Mouse (Mus musculus) hindbrain, embryonic 13.5 days (tissue): Measurements from ENCODE around the gene Sirt4. TPM values are rescaled to one million over a fixed set of nuclear protein-coding genes. Genes with fewer than 3 reads are reported as not detected.
"Not testable (repeated sequence)": the region's sequence is repeated elsewhere in the genome, so short reads cannot be mapped to it uniquely, and the experiment has no call there.

ENCODE experiments used
- ATAC-seq: fragments of 200-750 bp; cut with Nextera tagmentation; 2 replicates; pipeline ENCODE4 v1.8.0; 2017; ENCODE audit warnings: moderate TSS enrichment; ENCODE audit not compliant: low FRiP score
- H3K27ac ChIP-seq: fragments of 300-500 bp; sonication (generic); 2 replicates; pipeline ENCODE4 v1.5.1; 2015; ENCODE audit warnings: inconsistent platforms, mild to moderate bottlenecking, moderate library complexity
- H3K27me3 ChIP-seq: fragments of 300-500 bp; sonication (generic); 2 replicates; pipeline ENCODE4 v1.6.1; 2015; ENCODE audit warnings: mild to moderate bottlenecking, inconsistent platforms
- H3K36me3 ChIP-seq: fragments of 300-500 bp; sonication (generic); 2 replicates; pipeline ENCODE4 v1.6.1; 2015; ENCODE audit warnings: mild to moderate bottlenecking, inconsistent platforms
- H3K4me1 ChIP-seq: fragments of 300-500 bp; sonication (generic); replicated peaks from 2 replicates; pipeline ENCODE4 v1.6.1; 2015; ENCODE audit warnings: inconsistent platforms
- H3K4me2 ChIP-seq: fragments of 300-500 bp; sonication (generic); 2 replicates; pipeline ENCODE4 v1.6.1; 2015; ENCODE audit warnings: inconsistent platforms, mild to moderate bottlenecking, moderate library complexity
- H3K4me3 ChIP-seq: fragments of 300-500 bp; sonication (generic); 2 replicates; pipeline ENCODE4 v1.5.1; 2015; ENCODE audit warnings: mild to moderate bottlenecking, inconsistent platforms
- H3K9ac ChIP-seq: fragments of 300-500 bp; sonication (generic); 2 replicates; pipeline ENCODE4 v1.6.1; 2015; ENCODE audit warnings: mild to moderate bottlenecking, inconsistent platforms
- H3K9me3 ChIP-seq: fragments of 300-500 bp; sonication (generic); 2 replicates; pipeline ENCODE4 v1.6.1; 2016; ENCODE audit warnings: inconsistent platforms
- WGBS: fragments of 180-500 bp; shearing (Covaris S2); methylation state at CpG from one replicate; pipeline ENCODE4 v1.1.7; 2015; 5-methylcytosine and 5-hydroxymethylcytosine counted together
- polyA plus RNA-seq: library from polyadenylated mRNA; unstranded; fragments of >200 nt; fragmentation: Nextera tagmentation; extraction: Ambion mirVana; gene quantifications from 2 replicates; pipeline ENCODE4 v1.2.1, GENCODE M21; 2015

Gene Sirt4
- polyA plus RNA-seq, 1 experiment from 2014 or later = 30.0 TPM

DNA sequence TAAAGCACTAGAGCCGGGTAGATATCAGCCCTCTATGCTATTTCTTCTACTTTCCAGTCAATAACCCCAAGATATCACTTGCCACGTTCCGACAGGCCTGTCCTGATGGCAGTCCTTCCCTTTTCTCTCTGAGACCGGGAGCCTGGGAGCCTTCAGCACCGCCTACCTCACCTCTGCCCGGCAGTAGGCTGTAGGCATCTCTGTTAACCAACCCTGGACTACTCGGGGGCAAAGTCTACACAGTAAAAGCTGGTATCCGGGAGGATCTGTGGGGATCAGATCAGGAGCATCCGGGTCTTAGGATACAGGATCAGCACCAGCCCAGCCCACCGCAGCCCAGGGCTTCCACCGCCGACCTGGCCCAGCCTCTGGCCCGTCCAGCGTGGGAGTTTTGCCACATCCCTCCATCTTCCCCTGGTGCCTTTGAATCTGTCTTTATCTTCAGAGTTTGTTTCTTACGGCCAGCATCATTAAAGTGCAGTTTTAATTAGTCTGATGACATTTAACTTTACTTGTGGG lies 38.5 kb upstream of the Sirt4 start:
- peak overlapping the region; percentile 62; the same call in 1 of the 2 replicates for H3K27ac ChIP-seq
- no peak overlapping the region for H3K4me3 ChIP-seq
- WGBS = 74% methylated on average over 15 of the region's 15 CpGs
- H3K4me2 ChIP-seq = no peak overlapping the region
- H3K9ac ChIP-seq = peak overlapping the region; percentile 35; the same call in 1 of the 2 replicates
- H3K4me1 ChIP-seq = peaks cover 23% of the 10 kb centered on the region
- no peak for ATAC-seq
- H3K27me3 ChIP-seq = no peaks in the 10 kb centered on the region
- H3K9me3 ChIP-seq = no peaks in the 10 kb centered on the region
- H3K36me3 ChIP-seq = peaks cover 3% of the 10 kb centered on the region; the same call in 1 of the 2 replicates

DNA sequence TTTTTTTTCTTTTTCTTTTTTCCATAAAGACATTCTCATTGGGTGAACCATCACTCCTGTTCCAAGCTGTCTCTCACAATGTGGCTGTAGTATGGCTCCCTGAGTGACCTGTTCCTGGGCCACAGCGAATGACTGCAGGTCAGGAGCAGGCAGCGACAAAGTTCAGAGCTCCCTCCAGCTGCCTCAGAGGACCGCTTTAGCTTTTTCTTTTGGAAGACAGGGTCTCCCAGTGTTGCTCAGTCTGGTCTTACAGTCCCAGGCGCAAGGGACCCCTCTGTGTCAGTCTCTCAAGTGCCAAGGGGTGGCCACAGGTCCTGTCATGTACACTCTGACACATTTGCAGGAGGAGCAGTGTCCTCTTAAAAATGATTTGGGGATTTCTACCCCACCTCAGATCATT lies 38.0 kb upstream of the Sirt4 start:
- Histone ChIP-seq H3K4me1 (peaks cover 23% of the 10 kb centered on the region), H3K9ac (peak overlapping the region; percentile 35; the same call in 1 of the 2 replicates), H3K4me2 (no peak overlapping the region), H3K4me3 (no peak overlapping the region), H3K27me3 (no peaks in the 10 kb centered on the region), H3K27ac (peak overlapping the region; percentile 62; the same call in 1 of the 2 replicates), H3K36me3 (peaks cover 4% of the 10 kb centered on the region), H3K9me3 (no peaks in the 10 kb centered on the region)
- WGBS = 86% methylated on average over 4 of the region's 4 CpGs
- ATAC-seq = no peak

DNA sequence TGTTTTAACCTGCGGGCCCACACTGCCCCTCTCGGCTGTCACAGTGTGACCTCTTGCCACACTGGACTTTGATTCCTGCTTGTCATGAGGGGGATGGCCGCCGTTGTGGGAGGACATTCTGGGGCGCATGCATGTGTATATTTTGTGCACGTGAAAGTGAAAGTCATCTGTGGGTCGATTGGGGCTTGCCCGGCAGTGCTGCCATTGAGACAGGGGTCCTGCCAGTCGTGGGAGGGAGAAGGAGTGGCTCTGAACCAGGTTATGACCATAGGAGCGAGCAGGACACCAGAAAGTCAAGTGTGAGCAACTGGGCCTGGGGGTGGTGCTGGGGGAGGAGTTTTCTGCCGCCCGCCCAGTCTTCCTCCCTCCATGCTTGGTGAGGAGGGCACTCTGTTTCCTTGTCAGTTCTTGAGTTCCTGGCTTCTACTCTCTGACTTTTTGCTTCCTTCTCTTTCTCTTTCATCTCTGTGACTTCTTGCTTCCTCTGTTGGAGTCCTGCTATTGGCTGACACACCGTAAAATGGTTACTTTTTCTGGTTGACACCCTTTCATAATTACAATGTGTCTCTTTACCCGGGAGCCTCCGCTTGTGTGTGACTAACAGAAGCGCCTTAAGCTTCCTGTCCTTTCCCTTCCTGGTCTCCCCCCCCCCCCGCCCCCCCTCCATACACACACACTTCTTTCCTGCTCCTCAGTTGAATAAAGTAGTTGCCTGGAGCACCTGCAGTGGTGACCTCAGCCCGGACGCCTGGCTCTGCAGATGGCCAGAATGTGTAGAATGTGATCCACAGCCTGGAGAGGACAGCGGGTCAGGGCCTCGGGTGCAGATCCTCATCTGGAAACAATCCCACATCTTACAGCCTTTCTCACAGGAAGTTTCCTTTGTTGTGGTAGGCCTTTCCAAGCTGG lies 37.3 kb upstream of the Sirt4 start:
- peaks cover 23% of the 10 kb centered on the region for H3K4me1 ChIP-seq
- H3K9me3 ChIP-seq = no peaks in the 10 kb centered on the region
- no peak for ATAC-seq
- H3K4me3 ChIP-seq = no peak overlapping the region
- H3K9ac ChIP-seq = no peak overlapping the region
- WGBS = 68% methylated on average over 21 of the region's 21 CpGs
- H3K27ac ChIP-seq = peak overlapping the region; percentile 8; the same call in 1 of the 2 replicates
- H3K4me2 ChIP-seq = no peak overlapping the region
- peaks cover 6% of the 10 kb centered on the region for H3K36me3 ChIP-seq
- no peaks in the 10 kb centered on the region for H3K27me3 ChIP-seq

DNA sequence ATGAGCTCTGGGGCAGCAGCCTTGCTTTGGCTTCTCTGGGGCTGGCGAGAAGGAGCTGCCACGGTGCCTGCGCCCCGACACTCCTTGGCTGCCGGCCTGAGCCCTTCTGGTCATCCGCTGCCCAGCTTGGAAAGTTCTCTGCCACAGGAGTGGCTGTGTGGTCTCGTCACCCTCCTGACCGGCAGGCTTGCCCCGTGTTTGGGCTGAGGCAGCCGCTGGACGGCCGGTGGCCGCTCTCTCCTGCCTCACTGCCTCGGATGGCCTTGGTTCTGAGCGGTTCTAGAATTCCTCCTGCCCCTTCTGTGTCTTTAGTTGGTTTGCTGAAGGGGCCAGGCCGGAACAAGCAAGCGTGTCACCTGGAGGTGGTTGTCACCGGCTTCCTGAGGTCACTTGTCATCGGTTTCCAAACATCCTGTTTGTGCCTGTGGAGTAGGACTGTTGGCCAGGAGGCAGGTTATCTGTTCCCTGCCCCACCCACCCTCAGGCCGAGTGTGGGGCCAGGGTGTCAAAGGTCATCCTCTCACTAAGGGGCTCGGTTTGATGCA lies 35.9 kb upstream of the Sirt4 start:
- Histone ChIP-seq H3K4me1 (peaks cover 22% of the 10 kb centered on the region), H3K9ac (no peak overlapping the region), H3K27ac (peak overlapping the region; percentile 52; the same call in 1 of the 2 replicates), H3K36me3 (peaks cover 13% of the 10 kb centered on the region), H3K9me3 (no peaks in the 10 kb centered on the region), H3K27me3 (no peaks in the 10 kb centered on the region), H3K4me2 (no peak overlapping the region), H3K4me3 (no peak overlapping the region)
- WGBS = 77% methylated on average over 21 of the region's 21 CpGs
- no peak for ATAC-seq

DNA sequence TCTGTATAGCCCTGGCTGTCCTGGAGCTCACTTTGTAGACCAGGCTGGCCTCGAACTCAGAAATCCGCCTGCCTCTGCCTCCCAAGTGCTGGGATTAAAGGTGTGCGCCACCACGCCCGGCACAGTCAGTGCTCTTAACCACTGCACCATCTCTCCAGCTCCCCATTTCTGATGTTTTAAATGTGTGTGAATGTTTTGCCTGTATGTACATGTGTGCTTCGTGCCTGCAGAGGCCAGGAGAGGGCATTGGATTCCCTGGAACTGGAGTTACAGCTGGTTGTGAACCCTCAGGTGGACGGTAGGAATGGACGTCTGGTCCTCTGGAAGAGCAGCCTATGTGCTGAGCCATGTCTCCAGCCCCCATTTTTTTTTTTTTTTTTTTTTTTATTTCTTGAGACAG lies 33.7 kb upstream of the Sirt4 start:
- H3K36me3 ChIP-seq = peaks cover 13% of the 10 kb centered on the region
- not testable (repeated sequence) for ATAC-seq, H3K9me3 ChIP-seq, H3K4me3 ChIP-seq, H3K4me2 ChIP-seq, H3K27me3 ChIP-seq, H3K9ac ChIP-seq, H3K27ac ChIP-seq
- peaks cover 18% of the 10 kb centered on the region for H3K4me1 ChIP-seq
- 93% methylated on average over 6 of the region's 8 CpGs for WGBS

DNA sequence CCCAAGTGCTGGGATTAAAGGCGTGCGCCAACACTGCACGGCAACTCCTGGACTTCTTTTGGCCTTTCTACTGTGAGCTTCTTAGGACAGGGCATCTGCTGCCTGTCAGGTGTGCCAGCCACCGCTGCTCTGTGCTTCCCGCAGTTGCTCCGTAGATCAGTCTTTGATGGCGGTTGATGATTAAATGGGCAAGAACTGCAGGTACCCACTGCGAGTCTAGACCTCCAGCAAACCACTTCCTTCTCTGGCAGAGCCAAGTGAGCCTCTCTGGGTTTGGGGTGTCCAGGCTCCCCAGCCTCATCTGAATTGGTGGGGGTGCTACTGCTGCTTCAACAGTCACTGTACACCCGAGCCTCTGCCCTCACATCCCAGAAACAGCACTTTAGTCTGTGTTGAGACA lies 33.0 kb upstream of the Sirt4 start:
- H3K27me3 ChIP-seq = no peaks in the 10 kb centered on the region
- H3K9ac ChIP-seq = no peak overlapping the region
- H3K4me3 ChIP-seq = no peak overlapping the region
- WGBS = 96% methylated on average over 9 of the region's 9 CpGs
- no peak for ATAC-seq
- no peak overlapping the region for H3K27ac ChIP-seq
- H3K9me3 ChIP-seq = no peaks in the 10 kb centered on the region
- H3K4me2 ChIP-seq = no peak overlapping the region
- H3K36me3 ChIP-seq = peaks cover 13% of the 10 kb centered on the region
- H3K4me1 ChIP-seq = peaks cover 18% of the 10 kb centered on the region

DNA sequence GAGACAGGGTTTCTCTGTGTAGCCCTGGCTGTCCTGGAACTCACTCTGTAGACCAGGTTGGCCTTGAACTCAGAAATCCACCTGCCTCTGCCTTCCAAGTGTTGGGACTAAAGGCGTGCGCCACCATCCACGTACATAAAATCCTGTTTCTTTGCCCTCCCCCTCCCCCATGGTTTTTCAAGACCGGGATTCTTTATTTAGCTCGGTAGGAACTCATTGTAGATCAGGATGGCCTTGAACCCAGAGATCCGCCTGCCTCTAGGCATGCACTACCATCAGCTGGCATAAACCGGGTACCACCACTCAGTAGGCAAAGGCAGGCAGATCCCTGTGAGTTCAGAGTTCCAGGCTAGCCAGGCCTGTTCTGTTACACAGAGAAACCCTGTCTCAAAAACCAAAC lies 32.4 kb upstream of the Sirt4 start:
- Histone ChIP-seq H3K4me2 (no peak overlapping the region), H3K9me3 (no peaks in the 10 kb centered on the region), H3K36me3 (peaks cover 13% of the 10 kb centered on the region), H3K27me3 (no peaks in the 10 kb centered on the region), H3K27ac (no peak overlapping the region), H3K4me3 (no peak overlapping the region), H3K4me1 (peaks cover 18% of the 10 kb centered on the region), H3K9ac (no peak overlapping the region)
- no peak for ATAC-seq
- 92% methylated on average over 7 of the region's 7 CpGs for WGBS

DNA sequence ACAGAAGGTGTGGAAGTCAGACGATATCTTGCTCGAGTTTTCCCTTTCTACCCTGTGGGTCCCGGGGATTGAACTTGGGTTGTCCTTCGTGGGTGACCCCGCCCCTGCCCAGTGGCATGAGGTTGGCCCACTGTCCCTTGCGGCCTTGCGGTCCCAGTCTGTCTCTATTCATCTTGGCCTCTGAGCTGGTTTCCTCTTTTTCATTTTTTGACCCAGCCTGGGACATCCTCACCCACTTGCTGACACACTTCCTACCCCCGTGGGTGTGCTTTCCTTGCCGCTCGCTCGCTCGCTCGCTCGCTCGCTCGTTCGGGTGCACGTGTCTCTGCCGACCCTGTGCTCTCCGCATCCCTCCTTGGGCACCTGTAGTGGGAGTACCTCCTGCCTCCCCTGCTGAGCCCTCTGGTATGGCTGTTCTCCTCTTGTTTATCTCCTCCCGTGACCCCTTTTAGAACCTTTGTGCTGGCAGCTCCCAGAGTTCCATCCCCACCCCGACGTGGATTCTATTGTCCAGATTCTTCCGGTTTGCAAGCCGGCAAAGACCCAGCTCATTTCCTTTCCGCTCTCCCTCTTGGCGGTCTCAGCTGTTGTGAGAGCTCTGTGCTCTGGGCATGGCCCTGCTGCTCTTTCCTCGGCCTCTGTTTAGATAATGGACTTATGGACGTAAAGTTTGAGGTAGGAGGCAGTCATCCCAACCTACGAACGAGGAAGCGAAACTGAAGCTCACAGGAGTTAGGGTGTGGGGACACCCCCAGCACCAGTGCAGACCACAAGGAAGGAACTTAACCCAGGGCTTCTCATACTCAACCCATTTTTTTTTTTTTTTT lies 31.8 kb upstream of the Sirt4 start:
- Histone ChIP-seq H3K4me2 (no peak overlapping the region), H3K27ac (0 out of 2 replicates have a peak overlapping the region, but pooled peaks have one; percentile 18), H3K36me3 (peaks cover 13% of the 10 kb centered on the region), H3K27me3 (no peaks in the 10 kb centered on the region), H3K9ac (no peak overlapping the region), H3K9me3 (no peaks in the 10 kb centered on the region), H3K4me1 (peaks cover 18% of the 10 kb centered on the region), H3K4me3 (no peak overlapping the region)
- no peak for ATAC-seq
- WGBS = 78% methylated on average over 32 of the region's 32 CpGs

DNA sequence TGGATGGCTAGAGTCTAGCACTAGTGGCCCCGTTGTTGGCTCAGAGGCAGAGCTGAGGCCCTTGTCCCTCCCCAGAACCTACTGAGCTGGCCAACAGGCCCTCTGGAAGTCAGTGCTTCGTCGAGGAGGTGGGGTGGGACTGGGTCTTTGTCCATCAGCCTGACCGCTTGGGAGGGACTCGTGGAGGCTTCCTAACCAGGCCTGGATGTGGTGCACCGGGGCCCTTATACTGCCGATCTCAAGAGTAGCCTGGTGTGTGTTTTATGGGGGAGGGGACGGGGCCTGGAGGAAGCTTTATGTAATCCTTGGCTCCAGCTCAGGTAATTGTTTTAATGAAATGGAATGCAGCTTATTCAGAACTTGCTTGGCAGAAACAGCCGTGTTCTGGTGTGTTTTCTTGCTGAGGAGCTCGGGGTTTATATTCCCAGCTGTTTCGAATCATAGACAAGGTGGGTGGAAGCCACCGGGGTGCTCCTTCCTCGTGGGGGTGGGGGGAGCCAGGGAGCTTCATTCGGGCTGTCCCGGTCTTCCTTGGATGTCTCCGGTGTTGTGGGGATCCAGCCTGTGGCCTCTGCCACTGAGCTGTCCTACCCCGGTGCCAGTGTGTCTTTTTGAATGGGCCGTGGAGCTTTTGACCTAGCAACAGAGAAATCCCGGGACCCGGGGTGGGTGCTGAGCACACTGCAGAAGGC lies 30.5 kb upstream of the Sirt4 start:
- Histone ChIP-seq H3K36me3 (peaks cover 10% of the 10 kb centered on the region), H3K4me3 (no peak overlapping the region), H3K27ac (peak overlapping the region; percentile 73), H3K9me3 (no peaks in the 10 kb centered on the region), H3K9ac (0 out of 2 replicates have a peak overlapping the region, but pooled peaks have one; percentile 39), H3K4me1 (peaks cover 17% of the 10 kb centered on the region), H3K4me2 (0 out of 2 replicates have a peak overlapping the region, but pooled peaks have one; percentile 4), H3K27me3 (no peaks in the 10 kb centered on the region)
- ATAC-seq = no peak
- WGBS = 66% methylated on average over 20 of the region's 20 CpGs

DNA sequence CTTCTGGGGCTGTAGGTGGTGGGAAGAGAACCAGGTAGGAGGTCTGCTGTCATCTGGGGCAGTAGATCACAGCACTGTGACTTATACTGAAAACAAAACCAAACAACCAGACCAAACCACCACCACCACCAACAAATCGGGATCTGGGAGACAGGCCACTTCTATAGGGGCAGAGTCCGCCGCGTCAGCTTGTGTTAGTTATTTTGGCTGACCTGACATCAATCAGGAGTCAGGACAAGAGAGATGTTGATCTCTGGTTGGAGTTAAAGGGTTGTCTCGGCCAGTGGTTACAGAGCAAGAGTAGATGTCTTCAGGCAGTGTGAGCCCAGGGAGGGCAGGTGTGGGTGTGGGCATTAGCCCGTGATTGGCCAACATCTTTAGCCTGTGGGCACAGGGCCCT lies 29.8 kb upstream of the Sirt4 start:
- Histone ChIP-seq H3K36me3 (peaks cover 10% of the 10 kb centered on the region), H3K27ac (peak overlapping the region; percentile 73), H3K27me3 (no peaks in the 10 kb centered on the region), H3K9ac (no peak overlapping the region), H3K4me3 (no peak overlapping the region), H3K4me2 (no peak overlapping the region), H3K4me1 (peaks cover 24% of the 10 kb centered on the region), H3K9me3 (no peaks in the 10 kb centered on the region)
- ATAC-seq = no peak
- 81% methylated on average over 6 of the region's 6 CpGs for WGBS

DNA sequence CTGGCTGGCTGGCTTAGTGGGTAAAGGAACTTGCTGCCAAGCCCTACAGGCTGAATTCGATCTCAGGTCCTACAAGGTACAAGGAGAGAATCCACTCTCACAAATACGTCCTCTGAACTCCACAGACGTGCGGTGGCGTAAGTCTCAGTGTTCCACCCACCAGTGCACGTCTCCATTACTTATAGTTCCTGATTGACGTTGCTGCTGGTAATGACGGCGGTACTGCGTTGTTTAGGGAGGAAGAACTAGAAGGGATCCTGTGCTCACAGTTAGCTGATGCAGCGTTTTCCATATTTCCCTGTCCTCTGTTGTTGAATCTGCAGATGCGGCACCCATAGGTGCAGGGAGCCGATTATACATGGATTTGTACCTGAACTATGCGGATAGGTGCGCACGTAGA lies 29.2 kb upstream of the Sirt4 start:
- 93% methylated on average over 16 of the region's 16 CpGs for WGBS
- ATAC-seq = no peak
- H3K9ac ChIP-seq = no peak overlapping the region
- H3K36me3 ChIP-seq = peaks cover 10% of the 10 kb centered on the region
- no peak overlapping the region for H3K4me2 ChIP-seq
- peaks cover 31% of the 10 kb centered on the region for H3K4me1 ChIP-seq
- no peak overlapping the region for H3K27ac ChIP-seq
- no peak overlapping the region for H3K4me3 ChIP-seq
- no peaks in the 10 kb centered on the region for H3K9me3 ChIP-seq
- no peaks in the 10 kb centered on the region for H3K27me3 ChIP-seq
